Mouse (Mus musculus): Measurements from ENCODE around the gene Ddo. TPM values are rescaled to one million over a fixed set of nuclear protein-coding genes. Genes with fewer than 3 reads are reported as not detected.
A peak's percentile ranks its signal among the peaks of the same experiment; 100 is the strongest.

Gene Ddo
- polyA plus RNA-seq, 1 experiment, result 22.6 TPM

GRCm38 (mm10) chr10:40629140-40629539 lies 671 bp upstream of the Ddo start:
- WGBS, result 83% methylated on average over 7 of the region's 7 CpGs
- H3K27me3 ChIP-seq (ENCODE audit: control insufficient read depth, insufficient read depth, low read length), result no peaks in the 10 kb centered on the region
- no peak for TF ChIP-seq POLR2A (IDR thresholded peaks at IDR 0.05; ENCODE audit: borderline replicate concordance, insufficient read depth, low read length)
- TF ChIP-seq CTCF (IDR thresholded peaks at IDR 0.05; ENCODE audit: borderline replicate concordance, insufficient read depth, low read depth, low read length), result peak; percentile 58; the same call in 1 of the 2 replicates
- DNase-seq, result peak; percentile 52 to 60
- peaks cover 9% of the 10 kb centered on the region for H3K4me1 ChIP-seq (ENCODE audit: control insufficient read depth, insufficient read depth, low read length)
- H3K27ac ChIP-seq (ENCODE audit: insufficient read depth, low read length), result no peak overlapping the region
- no peak overlapping the region for H3K4me3 ChIP-seq (replicated peaks; ENCODE audit: insufficient read depth, low read depth, low read length)

DNA sequence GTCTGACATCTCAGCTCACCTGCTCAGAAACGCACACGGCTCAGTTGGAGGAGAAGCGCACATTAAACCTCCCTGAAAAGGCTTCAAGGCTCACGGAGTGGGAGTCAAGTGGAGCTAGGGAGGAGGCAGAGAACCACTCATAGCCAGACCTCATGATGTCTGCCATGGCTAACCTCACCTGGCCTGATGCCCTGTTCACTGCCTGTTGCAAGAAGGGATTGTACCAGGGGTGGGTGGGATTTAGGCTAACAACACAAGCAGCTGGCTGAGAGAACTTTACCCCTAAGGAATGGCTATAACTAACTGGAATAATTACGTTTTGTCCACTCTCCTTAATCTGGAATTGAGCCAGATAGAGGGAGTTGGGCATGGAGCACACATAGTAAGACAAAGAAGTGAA lies 646 bp downstream of the Ddo start:
- WGBS, result 23% methylated on average over 5 of the region's 5 CpGs
- Histone ChIP-seq H3K27ac (ENCODE audit: insufficient read depth, low read length) (peak overlapping the region; percentile 68), H3K4me3 (replicated peaks; ENCODE audit: insufficient read depth, low read depth, low read length) (peak overlapping the region; percentile 49), H3K4me1 (ENCODE audit: control insufficient read depth, insufficient read depth, low read length) (peaks cover 9% of the 10 kb centered on the region), H3K27me3 (ENCODE audit: control insufficient read depth, insufficient read depth, low read length) (no peaks in the 10 kb centered on the region)
- TF ChIP-seq CTCF (IDR thresholded peaks at IDR 0.05; ENCODE audit: borderline replicate concordance, insufficient read depth, low read depth, low read length) (no peak), POLR2A (IDR thresholded peaks at IDR 0.05; ENCODE audit: borderline replicate concordance, insufficient read depth, low read length) (no peak)
- DNase-seq, result peak; percentile 53 to 55

GRCm38 (mm10) chr10:40630961-40631360 lies 1.1 kb downstream of the Ddo start:
- TF ChIP-seq POLR2A (IDR thresholded peaks at IDR 0.05; ENCODE audit: borderline replicate concordance, insufficient read depth, low read length) (no peak), CTCF (IDR thresholded peaks at IDR 0.05; ENCODE audit: borderline replicate concordance, insufficient read depth, low read depth, low read length) (no peak)
- H3K4me3 ChIP-seq (replicated peaks; ENCODE audit: insufficient read depth, low read depth, low read length), result no peak overlapping the region
- H3K27ac ChIP-seq (ENCODE audit: insufficient read depth, low read length), result peak overlapping the region; percentile 1; the same call in 1 of the 2 replicates

GRCm38 (mm10) chr10:40632087-40632486 lies 2.3 kb downstream of the Ddo start:
- 70% methylated on average over 3 of the region's 3 CpGs for WGBS
- H3K27me3 ChIP-seq (ENCODE audit: control insufficient read depth, insufficient read depth, low read length), result no peaks in the 10 kb centered on the region
- DNase-seq, result no peak
- no peak overlapping the region for H3K4me3 ChIP-seq (replicated peaks; ENCODE audit: insufficient read depth, low read depth, low read length)
- H3K27ac ChIP-seq (ENCODE audit: insufficient read depth, low read length), result no peak overlapping the region
- peaks cover 9% of the 10 kb centered on the region for H3K4me1 ChIP-seq (ENCODE audit: control insufficient read depth, insufficient read depth, low read length)
- TF ChIP-seq CTCF (IDR thresholded peaks at IDR 0.05; ENCODE audit: borderline replicate concordance, insufficient read depth, low read depth, low read length) (no peak), POLR2A (IDR thresholded peaks at IDR 0.05; ENCODE audit: borderline replicate concordance, insufficient read depth, low read length) (no peak)

More at GRCm38 (mm10) chr10:40630961-40631360, 1.1 kb downstream of the Ddo start:
- DNase-seq, result peak in 1 of 2 experiments; percentile 43
- Histone ChIP-seq H3K4me1 (ENCODE audit: control insufficient read depth, insufficient read depth, low read length) (peaks cover 9% of the 10 kb centered on the region), H3K27me3 (ENCODE audit: control insufficient read depth, insufficient read depth, low read length) (no peaks in the 10 kb centered on the region)
- 80% methylated on average over 9 of the region's 9 CpGs for WGBS

- TF ChIP-seq CTCF (IDR thresholded peaks at IDR 0.05; ENCODE audit: borderline replicate concordance, insufficient read depth, low read depth, low read length), result no peak
- TF ChIP-seq POLR2A (IDR thresholded peaks at IDR 0.05; ENCODE audit: borderline replicate concordance, insufficient read depth, low read length), result no peak
- WGBS, result 84% methylated on average over 10 of the region's 10 CpGs
- peaks cover 34% of the 10 kb centered on the region for H3K4me1 ChIP-seq (ENCODE audit: control insufficient read depth, insufficient read depth, low read length)
- no peak for DNase-seq
- H3K27me3 ChIP-seq (ENCODE audit: control insufficient read depth, insufficient read depth, low read length), result no peaks in the 10 kb centered on the region
- no peak overlapping the region for H3K27ac ChIP-seq (ENCODE audit: insufficient read depth, low read length)
- H3K4me3 ChIP-seq (replicated peaks; ENCODE audit: insufficient read depth, low read depth, low read length), result no peak overlapping the region
Measured at GRCm38 (mm10) chr10:40637331-40637730, 7.5 kb downstream of the Ddo start.

- no peak for TF ChIP-seq POLR2A (IDR thresholded peaks at IDR 0.05; ENCODE audit: borderline replicate concordance, insufficient read depth, low read length)
- TF ChIP-seq CTCF (IDR thresholded peaks at IDR 0.05; ENCODE audit: borderline replicate concordance, insufficient read depth, low read depth, low read length), result no peak
- DNase-seq, result peak; percentile 81 to 86
- H3K27ac ChIP-seq (ENCODE audit: insufficient read depth, low read length), result peak overlapping the region; percentile 87
- H3K4me3 ChIP-seq (replicated peaks; ENCODE audit: insufficient read depth, low read depth, low read length), result no peak overlapping the region
- H3K27me3 ChIP-seq (ENCODE audit: control insufficient read depth, insufficient read depth, low read length), result no peaks in the 10 kb centered on the region
- 14% methylated on average over 7 of the region's 7 CpGs for WGBS
- peaks cover 34% of the 10 kb centered on the region for H3K4me1 ChIP-seq (ENCODE audit: control insufficient read depth, insufficient read depth, low read length)
Measured at GRCm38 (mm10) chr10:40638276-40638675, 8.5 kb downstream of the Ddo start.

- Histone ChIP-seq H3K4me3 (replicated peaks; ENCODE audit: insufficient read depth, low read depth, low read length) (no peak overlapping the region), H3K27ac (ENCODE audit: insufficient read depth, low read length) (peak overlapping the region; percentile 87), H3K4me1 (ENCODE audit: control insufficient read depth, insufficient read depth, low read length) (peaks cover 34% of the 10 kb centered on the region), H3K27me3 (ENCODE audit: control insufficient read depth, insufficient read depth, low read length) (no peaks in the 10 kb centered on the region)
- TF ChIP-seq CTCF (IDR thresholded peaks at IDR 0.05; ENCODE audit: borderline replicate concordance, insufficient read depth, low read depth, low read length), result peak; percentile 19; the same call in 1 of the 2 replicates
- no peak for TF ChIP-seq POLR2A (IDR thresholded peaks at IDR 0.05; ENCODE audit: borderline replicate concordance, insufficient read depth, low read length)
- DNase-seq, result peak; percentile 51 to 59
- WGBS, result 43% methylated on average over 26 of the region's 26 CpGs
Measured at GRCm38 (mm10) chr10:40638823-40639819, 9.3 kb downstream of the Ddo start.

Measured in cerebellum, adult 2 months (tissue).